Mouse (Mus musculus): Measurements from ENCODE around the gene Rbm20. TPM values are rescaled to one million over a fixed set of nuclear protein-coding genes. Genes with fewer than 3 reads are reported as not detected.
"Not testable (repeated sequence)": the region's sequence is repeated elsewhere in the genome, so short reads cannot be mapped to it uniquely, and the experiment has no call there.

Gene Rbm20
- polyA plus RNA-seq, 1 experiment from 2014 or later, result 0.62 TPM

DNA sequence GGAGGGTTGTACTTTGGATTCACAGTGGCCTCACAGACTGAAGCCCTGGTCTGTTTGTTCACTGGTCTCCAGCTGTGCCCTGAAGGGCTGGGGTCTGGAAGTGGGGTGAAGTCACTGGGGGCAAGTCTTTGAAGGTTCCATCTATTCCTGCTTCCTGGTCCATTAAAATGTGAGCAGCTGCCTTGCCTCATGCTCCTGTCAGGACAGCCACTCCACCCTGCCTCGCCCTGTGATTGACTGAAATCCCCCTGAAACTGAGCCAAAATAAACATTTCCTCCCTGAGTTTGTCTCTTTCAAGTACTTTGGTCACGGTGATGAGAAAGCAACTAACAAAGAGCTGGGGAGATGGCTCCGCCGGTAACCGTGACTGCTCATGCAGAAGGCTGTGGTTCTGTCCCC, 27.3 kb upstream of the Rbm20 start:
- no peak overlapping the region for H3K9ac ChIP-seq (ENCODE audit: low read length)
- no peak overlapping the region for H3K27ac ChIP-seq (ENCODE audit: low read depth)
- H3K4me2 ChIP-seq (ENCODE audit: low read length), result no peak overlapping the region
- peaks cover 30% of the 10 kb centered on the region for H3K36me3 ChIP-seq (ENCODE audit: control insufficient read depth, insufficient read depth, low read length)
- no peak for DNase-seq (ENCODE audit: low spot score)
- no peak for ATAC-seq (replicated peaks; ENCODE audit: low FRiP score, low TSS enrichment, low read depth)
- no peaks in the 10 kb centered on the region for H3K9me3 ChIP-seq (ENCODE audit: control insufficient read depth, low read length)
- peaks cover 7% of the 10 kb centered on the region; the same call in 1 of the 2 replicates for H3K4me1 ChIP-seq (replicated peaks; ENCODE audit: control insufficient read depth, insufficient read depth, low read length)
- no peak overlapping the region for H3K4me3 ChIP-seq (ENCODE audit: low read depth, low read length)
- H3K27me3 ChIP-seq (replicated peaks; ENCODE audit: control insufficient read depth, insufficient read depth, low read length), result no peaks in the 10 kb centered on the region
- WGBS, result 39% methylated on average over 5 of the region's 5 CpGs

GRCm38 (mm10) chr19:53650921-53651320, 26.2 kb upstream of the Rbm20 start:
- Histone ChIP-seq H3K9me3 (ENCODE audit: control insufficient read depth, low read length) (no peaks in the 10 kb centered on the region), H3K4me3 (ENCODE audit: low read depth, low read length) (no peak overlapping the region), H3K4me1 (replicated peaks; ENCODE audit: control insufficient read depth, insufficient read depth, low read length) (peaks cover 7% of the 10 kb centered on the region; the same call in 1 of the 2 replicates), H3K36me3 (ENCODE audit: control insufficient read depth, insufficient read depth, low read length) (peaks cover 20% of the 10 kb centered on the region), H3K27me3 (replicated peaks; ENCODE audit: control insufficient read depth, insufficient read depth, low read length) (no peaks in the 10 kb centered on the region), H3K9ac (ENCODE audit: low read length) (no peak overlapping the region), H3K4me2 (ENCODE audit: low read length) (no peak overlapping the region), H3K27ac (ENCODE audit: low read depth) (no peak overlapping the region)
- 80% methylated on average over 7 of the region's 7 CpGs for WGBS
- ATAC-seq (replicated peaks; ENCODE audit: low FRiP score, low TSS enrichment, low read depth) (no peak), DNase-seq (ENCODE audit: low spot score) (no peak)

- no peaks in the 10 kb centered on the region for H3K9me3 ChIP-seq (ENCODE audit: control insufficient read depth, low read length)
- ATAC-seq (replicated peaks; ENCODE audit: low FRiP score, low TSS enrichment, low read depth) (no peak), DNase-seq (ENCODE audit: low spot score) (no peak)
- no peak overlapping the region for H3K4me2 ChIP-seq (ENCODE audit: low read length)
- H3K9ac ChIP-seq (ENCODE audit: low read length), result no peak overlapping the region
- no peak overlapping the region for H3K27ac ChIP-seq (ENCODE audit: low read depth)
- H3K4me1 ChIP-seq (replicated peaks; ENCODE audit: control insufficient read depth, insufficient read depth, low read length), result peaks cover 7% of the 10 kb centered on the region; the same call in 1 of the 2 replicates
- no peaks in the 10 kb centered on the region for H3K27me3 ChIP-seq (replicated peaks; ENCODE audit: control insufficient read depth, insufficient read depth, low read length)
- H3K36me3 ChIP-seq (ENCODE audit: control insufficient read depth, insufficient read depth, low read length), result peaks cover 7% of the 10 kb centered on the region; the same call in 1 of the 2 replicates
- H3K4me3 ChIP-seq (ENCODE audit: low read depth, low read length), result no peak overlapping the region
- WGBS, result 67% methylated on average over 9 of the region's 9 CpGs
Observed at GRCm38 (mm10) chr19:53652267-53652666, 24.8 kb upstream of the Rbm20 start.

DNA sequence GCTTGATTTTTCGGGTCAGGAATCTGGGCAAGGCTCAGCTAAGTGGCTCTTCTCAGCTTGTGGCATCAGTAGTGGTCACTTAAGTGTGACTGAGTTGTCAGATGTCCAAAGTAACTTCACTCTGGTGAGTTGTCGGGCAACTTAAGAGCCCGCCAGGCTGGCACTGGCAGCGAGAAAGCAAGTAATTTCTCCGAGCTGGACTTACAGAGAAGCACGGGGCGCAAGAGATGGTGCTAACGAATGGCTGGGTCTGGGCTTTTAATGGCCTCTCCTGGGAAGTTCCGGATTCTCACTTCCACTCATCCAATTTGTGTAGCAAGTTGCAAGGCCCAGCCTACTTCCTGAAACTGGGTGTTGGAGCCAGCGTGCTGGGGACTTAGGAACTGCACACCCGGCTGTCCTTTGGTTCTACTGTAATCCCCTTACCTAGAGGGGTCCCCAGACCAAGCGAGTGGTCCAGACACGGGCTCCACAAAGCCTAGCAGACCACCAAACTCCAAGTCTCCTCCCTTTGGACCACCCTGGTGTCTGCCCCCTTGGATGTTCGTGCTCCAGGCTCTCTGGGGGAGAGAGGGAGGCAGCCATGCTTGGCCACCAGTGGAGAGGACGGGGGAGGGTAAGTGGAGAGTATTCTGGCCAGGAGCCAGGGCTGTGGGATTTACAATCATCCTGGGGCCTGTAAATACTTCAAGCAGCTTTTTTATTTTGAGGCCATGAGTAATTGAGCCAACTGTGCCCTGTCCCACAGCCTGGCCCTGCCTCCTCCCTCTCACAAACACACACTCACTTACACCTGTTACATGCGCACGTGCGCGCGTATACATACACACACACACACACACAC, 23.3 kb upstream of the Rbm20 start:
- Histone ChIP-seq H3K36me3 (ENCODE audit: control insufficient read depth, insufficient read depth, low read length) (no peaks in the 10 kb centered on the region), H3K9me3 (ENCODE audit: control insufficient read depth, low read length) (no peaks in the 10 kb centered on the region), H3K9ac (ENCODE audit: low read length) (no peak overlapping the region), H3K4me3 (ENCODE audit: low read depth, low read length) (no peak overlapping the region), H3K27me3 (replicated peaks; ENCODE audit: control insufficient read depth, insufficient read depth, low read length) (no peaks in the 10 kb centered on the region), H3K27ac (ENCODE audit: low read depth) (peak overlapping the region; percentile 39; the same call in 1 of the 2 replicates), H3K4me2 (ENCODE audit: low read length) (no peak overlapping the region), H3K4me1 (replicated peaks; ENCODE audit: control insufficient read depth, insufficient read depth, low read length) (peaks cover 7% of the 10 kb centered on the region; the same call in 1 of the 2 replicates)
- WGBS, result 54% methylated on average over 20 of the region's 20 CpGs
- DNase-seq (ENCODE audit: low spot score) (peak; percentile 70), ATAC-seq (replicated peaks; ENCODE audit: low FRiP score, low TSS enrichment, low read depth) (no peak)

DNA sequence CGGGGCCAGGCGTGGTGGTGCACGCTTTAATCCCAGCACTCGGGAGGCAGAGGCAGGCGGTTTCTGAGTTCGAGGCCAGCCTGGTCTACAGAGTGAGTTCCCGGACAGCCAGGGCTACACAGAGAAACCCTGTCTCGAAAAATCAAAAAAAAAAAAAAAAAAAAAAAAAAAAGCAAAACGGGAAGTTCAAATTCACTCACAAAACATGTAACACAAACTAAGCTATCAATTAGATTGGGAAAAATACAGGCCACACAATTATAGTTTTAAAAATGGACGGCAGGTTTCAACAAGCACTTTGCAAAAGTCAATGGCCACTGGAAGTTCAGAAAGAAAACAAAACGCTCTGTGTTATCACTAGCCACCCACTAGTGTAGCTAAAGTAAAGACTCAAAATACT, 20.7 kb upstream of the Rbm20 start:
- H3K9me3 ChIP-seq (ENCODE audit: control insufficient read depth, low read length); H3K4me2 ChIP-seq (ENCODE audit: low read length); H3K4me1 ChIP-seq (replicated peaks; ENCODE audit: control insufficient read depth, insufficient read depth, low read length); ATAC-seq (replicated peaks; ENCODE audit: low FRiP score, low TSS enrichment, low read depth); H3K27me3 ChIP-seq (replicated peaks; ENCODE audit: control insufficient read depth, insufficient read depth, low read length); H3K9ac ChIP-seq (ENCODE audit: low read length); H3K4me3 ChIP-seq (ENCODE audit: low read depth, low read length); H3K27ac ChIP-seq (ENCODE audit: low read depth); H3K36me3 ChIP-seq (ENCODE audit: control insufficient read depth, insufficient read depth, low read length); DNase-seq (ENCODE audit: low spot score): not testable (repeated sequence)
- 90% methylated on average over 11 of the region's 11 CpGs for WGBS

DNA sequence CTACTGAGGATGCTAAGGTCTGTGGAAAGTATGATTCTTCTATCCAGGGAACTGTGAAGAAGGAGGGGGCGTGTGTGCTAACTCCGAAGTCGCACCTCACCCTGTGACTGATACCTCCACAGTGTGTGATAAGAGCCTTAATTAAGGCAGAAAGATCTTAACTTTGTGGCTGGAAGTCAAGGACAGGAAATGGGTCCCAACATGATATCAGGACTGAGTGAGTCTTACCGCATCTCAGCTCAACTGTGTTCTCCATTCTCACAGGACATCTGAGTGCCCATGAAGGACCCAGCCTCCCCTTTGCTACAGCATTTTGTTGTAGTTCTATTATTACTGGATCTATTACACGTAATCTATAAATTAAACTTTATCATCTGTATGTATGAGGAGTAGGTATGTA, 19.7 kb upstream of the Rbm20 start:
- H3K9me3 ChIP-seq (ENCODE audit: control insufficient read depth, low read length), result no peaks in the 10 kb centered on the region
- DNase-seq (ENCODE audit: low spot score), result no peak
- no peak for ATAC-seq (replicated peaks; ENCODE audit: low FRiP score, low TSS enrichment, low read depth)
- H3K4me3 ChIP-seq (ENCODE audit: low read depth, low read length), result no peak overlapping the region
- H3K27me3 ChIP-seq (replicated peaks; ENCODE audit: control insufficient read depth, insufficient read depth, low read length), result no peaks in the 10 kb centered on the region
- no peak overlapping the region for H3K4me2 ChIP-seq (ENCODE audit: low read length)
- H3K9ac ChIP-seq (ENCODE audit: low read length), result no peak overlapping the region
- no peak overlapping the region for H3K27ac ChIP-seq (ENCODE audit: low read depth)
- H3K4me1 ChIP-seq (replicated peaks; ENCODE audit: control insufficient read depth, insufficient read depth, low read length), result peaks cover 9% of the 10 kb centered on the region
- 72% methylated on average over 5 of the region's 5 CpGs for WGBS
- no peaks in the 10 kb centered on the region for H3K36me3 ChIP-seq (ENCODE audit: control insufficient read depth, insufficient read depth, low read length)

GRCm38 (mm10) chr19:53660722-53661420, 16.2 kb upstream of the Rbm20 start:
- Histone ChIP-seq H3K4me1 (replicated peaks; ENCODE audit: control insufficient read depth, insufficient read depth, low read length) (peaks cover 5% of the 10 kb centered on the region), H3K36me3 (ENCODE audit: control insufficient read depth, insufficient read depth, low read length) (no peaks in the 10 kb centered on the region), H3K4me2 (ENCODE audit: low read length) (no peak overlapping the region), H3K9me3 (ENCODE audit: control insufficient read depth, low read length) (no peaks in the 10 kb centered on the region), H3K9ac (ENCODE audit: low read length) (no peak overlapping the region), H3K27ac (ENCODE audit: low read depth) (no peak overlapping the region), H3K27me3 (replicated peaks; ENCODE audit: control insufficient read depth, insufficient read depth, low read length) (no peaks in the 10 kb centered on the region), H3K4me3 (ENCODE audit: low read depth, low read length) (no peak overlapping the region)
- DNase-seq (ENCODE audit: low spot score) (no peak), ATAC-seq (replicated peaks; ENCODE audit: low FRiP score, low TSS enrichment, low read depth) (no peak)
- WGBS, result 71% methylated on average over 9 of the region's 9 CpGs

- no peaks in the 10 kb centered on the region for H3K36me3 ChIP-seq (ENCODE audit: control insufficient read depth, insufficient read depth, low read length)
- no peak overlapping the region for H3K4me2 ChIP-seq (ENCODE audit: low read length)
- no peak overlapping the region for H3K9ac ChIP-seq (ENCODE audit: low read length)
- no peaks in the 10 kb centered on the region for H3K9me3 ChIP-seq (ENCODE audit: control insufficient read depth, low read length)
- 50% methylated on average over 14 of the region's 14 CpGs for WGBS
- H3K4me1 ChIP-seq (replicated peaks; ENCODE audit: control insufficient read depth, insufficient read depth, low read length), result peaks cover 5% of the 10 kb centered on the region
- no peak overlapping the region for H3K4me3 ChIP-seq (ENCODE audit: low read depth, low read length)
- no peak overlapping the region for H3K27ac ChIP-seq (ENCODE audit: low read depth)
- ATAC-seq (replicated peaks; ENCODE audit: low FRiP score, low TSS enrichment, low read depth) (no peak), DNase-seq (ENCODE audit: low spot score) (no peak)
- no peaks in the 10 kb centered on the region for H3K27me3 ChIP-seq (replicated peaks; ENCODE audit: control insufficient read depth, insufficient read depth, low read length)
Observed at GRCm38 (mm10) chr19:53661938-53662722, 15.0 kb upstream of the Rbm20 start.
